Mouse (Mus musculus) gastrocnemius, adult 2 months (tissue): ENCODE data around the gene Nox4. TPM values are rescaled to one million over a fixed set of nuclear protein-coding genes. Genes with fewer than 3 reads are reported as not detected.

ENCODE experiments used
- DNase-seq: peaks from one replicate; pipeline ENCODE4 v3.0.0; 2022
- H3K27ac ChIP-seq: fragments of 200-600 bp; 2 replicates; pipeline ENCODE4 v1.8.1; 2022; ENCODE audit warnings: mild to moderate bottlenecking
- H3K4me3 ChIP-seq: fragments of 200-600 bp; 2 replicates; pipeline ENCODE4 v1.8.1; 2022; ENCODE audit warnings: mild to moderate bottlenecking, moderate library complexity
- CTCF ChIP-seq: fragments of 200-600 bp; IDR thresholded peaks from 2 replicates; pipeline ENCODE4 v1.8.1; 2022; ENCODE audit warnings: antibody characterized with exemption, mild to moderate bottlenecking, moderate library complexity
- intact Hi-C: fragments of 180-260 bp; cut with DNase I; formaldehyde crosslinking; loops from one replicate; pipeline ENCODE4 v1.15.1; 2025
- long read RNA-seq, 2 experiments: library from polyadenylated mRNA; stranded (forward); transcript quantifications; one replicate each; pipeline ENCODE4 v2.0.0; 2021
- total RNA-seq, 2 experiments: library from RNA; stranded (reverse); gene quantifications; 2 replicates each; pipeline ENCODE4 v1.2.3; 2021

Gene Nox4
- 1 to 10 TPM; 2.2 to 2.4 TPM for total RNA-seq
- long read RNA-seq, experiment 1, partial matches to known transcripts: 0 of 1 reads
- long read RNA-seq, experiment 1, other reads (novel, unspliced or antisense): 1 of 1 reads
- long read RNA-seq, experiment 2: 0 reads

- Histone ChIP-seq H3K4me3 (peak within 1 kb of the TSS; percentile 77), H3K27ac (peak within 1 kb of the TSS; percentile 77)
- TF ChIP-seq CTCF: no peak
- no peak for DNase-seq
- intact Hi-C loops: no loop called here
Observed at GRCm38 (mm10) chr7:87245856-87246579, at the start of gene Nox4. Gene Nox4 (plus strand): TSS chr7:87246096.

- DNase-seq: no peak
- Histone ChIP-seq H3K27ac (peak overlapping the region; percentile 2; the same call in 1 of the 2 replicates), H3K4me3 (no peak overlapping the region)
- TF ChIP-seq CTCF: no peak
- intact Hi-C loops: no loop called here
Observed at GRCm38 (mm10) chr7:87204751-87205150, 41.1 kb upstream of the Nox4 start.

GRCm38 (mm10) chr7:87221712-87222111, 24.2 kb upstream of the Nox4 start:
- intact Hi-C loops: no loop called here
- no peak overlapping the region for H3K27ac ChIP-seq
- no peak overlapping the region for H3K4me3 ChIP-seq
- DNase-seq: no peak
- no peak for TF ChIP-seq CTCF

DNA sequence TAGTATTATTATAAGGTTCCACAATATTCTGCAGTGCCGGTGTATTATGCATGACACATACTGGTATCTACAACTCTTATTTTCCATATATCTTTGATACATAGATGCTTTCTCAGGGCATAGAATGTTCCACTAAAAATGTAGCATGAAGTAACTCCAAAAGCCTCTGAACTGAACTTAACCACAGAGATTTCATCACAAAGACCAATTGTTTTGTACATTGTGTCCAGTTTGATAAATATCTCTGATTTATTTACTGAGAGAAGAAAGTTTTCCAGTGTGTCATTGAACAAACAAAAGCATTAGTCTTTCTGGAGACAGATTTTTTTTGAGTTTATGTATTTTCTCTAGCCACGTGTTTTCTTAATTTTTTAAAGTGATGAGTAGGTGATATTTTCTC, 23.1 kb upstream of the Nox4 start:
- Histone ChIP-seq H3K4me3 (no peak overlapping the region), H3K27ac (no peak overlapping the region)
- TF ChIP-seq CTCF: no peak
- no peak for DNase-seq
- intact Hi-C loops: no loop called here

GRCm38 (mm10) chr7:87225617-87226016, 20.3 kb upstream of the Nox4 start:
- Histone ChIP-seq H3K4me3 (no peak overlapping the region), H3K27ac (no peak overlapping the region)
- no peak for DNase-seq
- intact Hi-C loops: no loop called here
- no peak for TF ChIP-seq CTCF

GRCm38 (mm10) chr7:87227051-87227948, 18.6 kb upstream of the Nox4 start:
- no peak for DNase-seq
- Histone ChIP-seq H3K27ac (no peak overlapping the region), H3K4me3 (no peak overlapping the region)
- no peak for TF ChIP-seq CTCF
- intact Hi-C loops: no loop called here

- H3K4me3 ChIP-seq: no peak overlapping the region
- intact Hi-C loops: no loop called here
- no peak overlapping the region for H3K27ac ChIP-seq
- no peak for TF ChIP-seq CTCF
- no peak for DNase-seq
Observed at GRCm38 (mm10) chr7:87229502-87229901, 16.4 kb upstream of the Nox4 start.

GRCm38 (mm10) chr7:87241139-87241538, 4.8 kb upstream of the Nox4 start:
- TF ChIP-seq CTCF: no peak
- intact Hi-C loops: no loop called here
- no peak for DNase-seq

DNA sequence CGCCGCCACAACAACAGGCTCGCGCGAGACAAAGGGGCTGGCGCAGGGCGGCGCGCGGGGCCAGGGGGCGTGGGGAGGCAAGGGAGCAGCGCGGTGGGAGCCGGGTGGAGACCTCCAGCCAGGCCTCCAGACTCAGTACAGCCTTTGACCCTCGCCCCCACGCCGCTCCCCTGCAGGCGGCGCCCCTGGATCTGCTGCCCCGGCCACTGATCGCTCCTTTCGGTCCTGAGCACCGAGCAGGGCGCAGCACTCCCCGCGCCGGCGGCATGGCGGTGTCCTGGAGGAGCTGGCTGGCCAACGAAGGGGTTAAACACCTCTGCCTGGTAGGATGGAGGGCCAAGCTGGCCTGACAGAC, 661 bp downstream of the Nox4 start:
- intact Hi-C loops: no loop called here
- Histone ChIP-seq H3K4me3 (peak overlapping the region; percentile 77), H3K27ac (peak overlapping the region; percentile 77)
- DNase-seq: peak; percentile 79
- no peak for TF ChIP-seq CTCF

More at GRCm38 (mm10) chr7:87241139-87241538, 4.8 kb upstream of the Nox4 start:
- no peak overlapping the region for H3K4me3 ChIP-seq
- H3K27ac ChIP-seq: 0 out of 2 replicates have a peak overlapping the region, but pooled peaks have one; percentile 16

- H3K4me3 ChIP-seq: peak overlapping the region; percentile 77
- intact Hi-C loops: no loop called here
- TF ChIP-seq CTCF: no peak
- no peak for DNase-seq
- H3K27ac ChIP-seq: peak overlapping the region; percentile 77
Observed at GRCm38 (mm10) chr7:87246940-87247339, 1.0 kb downstream of the Nox4 start.

DNA sequence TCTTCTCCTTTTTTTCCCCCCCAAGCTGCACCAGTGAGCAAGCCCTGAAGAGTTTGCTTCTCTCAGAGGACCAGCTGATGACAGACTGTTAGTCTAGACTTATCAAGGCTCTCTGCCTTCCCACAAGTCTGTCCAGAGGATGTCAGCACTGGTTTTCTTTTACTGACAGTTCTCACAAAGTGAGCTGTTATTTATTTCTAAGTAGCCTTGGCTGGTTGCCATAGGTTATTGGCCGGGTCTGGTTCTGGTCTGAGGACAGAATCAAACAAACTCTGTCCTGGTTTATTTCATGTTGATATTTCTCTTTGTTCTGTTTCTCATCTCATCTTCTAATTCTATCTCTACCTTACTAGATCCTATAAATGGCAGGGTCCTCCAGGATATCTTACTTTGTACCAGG, 2.0 kb downstream of the Nox4 start:
- Histone ChIP-seq H3K4me3 (peak overlapping the region; percentile 43), H3K27ac (no peak overlapping the region)
- intact Hi-C loops: no loop called here
- no peak for TF ChIP-seq CTCF
- peak; percentile 28 for DNase-seq

DNA sequence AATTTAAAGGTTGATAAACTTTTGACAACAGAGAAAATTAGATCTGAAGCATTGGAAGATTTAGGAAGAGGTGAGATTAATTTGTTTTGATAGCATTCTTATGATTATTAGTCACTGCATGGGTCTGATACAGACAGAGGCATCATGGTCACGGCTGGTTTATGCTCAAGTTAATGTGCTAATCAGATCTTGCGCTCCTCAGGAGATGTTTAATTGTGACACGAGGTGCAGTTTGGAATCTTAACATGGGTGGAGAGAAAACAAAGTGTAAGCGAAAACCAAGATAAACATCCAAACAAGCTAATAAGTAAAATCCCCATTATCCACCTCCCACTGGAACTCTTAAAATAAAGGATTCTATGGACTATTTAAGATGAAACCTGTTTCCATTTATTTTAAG, 6.2 kb downstream of the Nox4 start:
- no peak for TF ChIP-seq CTCF
- Histone ChIP-seq H3K4me3 (no peak overlapping the region), H3K27ac (no peak overlapping the region)
- intact Hi-C loops: no loop called here
- no peak for DNase-seq

- no peak for DNase-seq
- intact Hi-C loops: loop anchor here (2.0 kb wide), 1 partner anchor 166 kb away; no protein-coding TSS in a partner anchor
- no peak overlapping the region for H3K27ac ChIP-seq
- peak; percentile 61 for TF ChIP-seq CTCF
- H3K4me3 ChIP-seq: no peak overlapping the region
Observed at GRCm38 (mm10) chr7:87277225-87277624, 31.3 kb downstream of the Nox4 start.
